Mouse (Mus musculus) hindbrain, embryonic 16.5 days (tissue): ENCODE measurements around the gene Gsk3a. TPM values are rescaled to one million over a fixed set of nuclear protein-coding genes. Genes with fewer than 3 reads are reported as not detected.
A peak's percentile ranks its signal among the peaks of the same experiment; 100 is the strongest.

ENCODE experiments used
- ATAC-seq: fragments of 200-750 bp; cut with Nextera tagmentation; 2 replicates; pipeline ENCODE4 v1.8.0; 2017; ENCODE audit warnings: moderate TSS enrichment, moderate library complexity
- H3K27ac ChIP-seq: fragments of 300-500 bp; sonication (generic); 2 replicates; pipeline ENCODE4 v1.5.1; 2014; ENCODE audit warnings: low read depth, mild to moderate bottlenecking, control low read depth, low read length, moderate library complexity
- H3K27me3 ChIP-seq: fragments of 300-500 bp; sonication (generic); replicated peaks from 2 replicates; pipeline ENCODE4 v1.6.1; 2014; ENCODE audit warnings: low read length; ENCODE audit not compliant: control insufficient read depth, insufficient read depth
- H3K36me3 ChIP-seq: fragments of 300-500 bp; sonication (generic); 2 replicates; pipeline ENCODE4 v1.6.1; 2014; ENCODE audit warnings: mild to moderate bottlenecking, low read length, moderate library complexity, mixed read lengths; ENCODE audit not compliant: control insufficient read depth, insufficient read depth
- H3K4me1 ChIP-seq: fragments of 300-500 bp; sonication (generic); 2 replicates; pipeline ENCODE4 v1.6.1; 2014; ENCODE audit warnings: low read depth, low read length; ENCODE audit not compliant: control insufficient read depth, insufficient read depth
- H3K4me2 ChIP-seq: fragments of 300-500 bp; sonication (generic); 2 replicates; pipeline ENCODE4 v1.6.1; 2014; ENCODE audit warnings: mild to moderate bottlenecking, low read length, control low read depth, moderate library complexity
- H3K4me3 ChIP-seq: fragments of 300-500 bp; sonication (generic); 2 replicates; pipeline ENCODE4 v1.5.1; 2014; ENCODE audit warnings: mild to moderate bottlenecking, low read length, control low read depth, moderate library complexity
- H3K9ac ChIP-seq: fragments of 300-500 bp; sonication (generic); 2 replicates; pipeline ENCODE4 v1.6.1; 2014; ENCODE audit warnings: low read depth, mild to moderate bottlenecking, control low read depth, low read length, moderate library complexity
- H3K9me3 ChIP-seq: fragments of 300-500 bp; sonication (generic); 2 replicates; pipeline ENCODE4 v1.6.1; 2014; ENCODE audit warnings: mild to moderate bottlenecking, low read length, moderate library complexity; ENCODE audit not compliant: control insufficient read depth
- WGBS: fragments of 180-500 bp; shearing (Covaris S2); extraction: QIAGEN DNeasy Blood & Tissue Kit; methylation state at CpG from one replicate; pipeline ENCODE4 v1.1.7; 2014; 5-methylcytosine and 5-hydroxymethylcytosine counted together
- polyA plus RNA-seq: library from polyadenylated mRNA; unstranded; fragments of >200 nt; fragmentation: Nextera tagmentation; extraction: Ambion mirVana; gene quantifications from 2 replicates; pipeline ENCODE4 v1.2.1, GENCODE M21; 2015

The Gsk3a gene
- polyA plus RNA-seq, 1 experiment from 2014 or later: 13.0 TPM

DNA sequence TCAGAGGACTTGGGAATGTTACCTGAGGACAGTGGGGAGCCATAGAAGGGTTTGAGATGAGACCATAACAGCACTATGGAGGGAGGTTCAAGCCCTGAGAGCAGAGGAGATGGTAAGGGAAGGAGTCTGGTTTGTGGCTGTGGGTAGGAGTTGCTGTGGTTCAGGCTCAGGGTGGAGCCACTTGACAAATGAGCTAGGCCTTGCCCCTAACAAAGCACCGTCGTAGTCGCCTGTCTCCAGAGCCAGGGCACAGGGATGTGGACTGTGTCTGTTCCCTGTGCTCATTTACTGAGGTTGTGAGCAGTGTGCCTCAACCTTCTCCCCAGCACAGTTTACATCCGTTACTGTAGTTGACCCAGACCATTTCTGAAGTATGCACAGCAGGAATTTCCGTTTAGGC lies 36.9 kb upstream of the Gsk3a start:
- Histone ChIP-seq H3K4me3 (no peak overlapping the region), H3K9me3 (no peaks in the 10 kb centered on the region), H3K27ac (no peak overlapping the region), H3K27me3 (no peaks in the 10 kb centered on the region), H3K4me2 (no peak overlapping the region), H3K36me3 (peaks cover 22% of the 10 kb centered on the region; the same call in 1 of the 2 replicates), H3K4me1 (peaks cover 32% of the 10 kb centered on the region), H3K9ac (no peak overlapping the region)
- 53% methylated on average over 5 of the region's 5 CpGs for WGBS
- ATAC-seq: no peak

DNA sequence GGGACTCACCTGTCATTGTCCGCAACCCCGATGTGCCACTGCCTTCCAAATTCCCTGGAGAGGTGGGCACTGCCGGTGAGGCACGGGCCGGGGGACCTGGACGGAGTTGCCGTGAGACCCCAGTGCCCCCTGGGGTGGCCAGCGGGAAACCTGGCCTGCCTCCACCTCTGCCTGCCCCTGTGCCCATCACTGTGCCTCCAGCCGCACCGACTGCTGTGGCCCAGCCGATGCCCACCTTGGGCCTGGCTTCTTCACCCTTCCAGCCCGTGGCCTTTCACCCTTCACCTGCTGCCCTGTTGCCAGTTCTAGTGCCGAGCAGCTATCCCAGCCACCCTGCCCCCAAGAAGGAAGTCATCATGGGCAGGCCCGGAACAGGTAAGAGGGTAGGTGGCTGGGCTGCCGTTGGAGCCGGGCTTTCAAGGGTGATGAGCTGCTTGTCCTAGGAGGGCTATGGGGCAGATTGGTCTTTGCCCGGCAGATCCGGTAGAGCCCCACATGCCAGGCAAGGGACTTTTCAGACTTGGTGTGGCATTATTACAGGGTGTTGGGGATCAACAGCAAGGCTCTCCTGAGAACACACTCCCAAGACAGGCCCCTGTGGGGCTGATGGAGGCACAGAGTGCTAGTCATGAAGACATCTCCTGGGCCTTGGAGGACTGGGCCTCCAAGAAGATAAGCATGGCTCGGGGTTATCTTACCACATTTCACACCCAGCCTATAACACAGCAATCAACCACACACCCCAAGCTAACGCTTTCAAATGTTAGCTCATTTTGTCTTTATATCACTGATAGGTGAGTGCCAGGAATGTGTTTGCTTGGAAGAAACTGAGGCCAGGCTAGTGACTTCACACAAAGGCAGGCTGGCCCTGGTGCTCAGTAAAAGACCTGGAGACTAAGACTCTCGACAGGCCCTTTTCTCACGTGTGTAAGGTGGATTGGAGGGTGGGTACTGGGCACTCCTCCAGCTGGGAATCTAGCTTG lies 35.9 kb upstream of the Gsk3a start:
- no peak for ATAC-seq
- no peaks in the 10 kb centered on the region for H3K9me3 ChIP-seq
- H3K9ac ChIP-seq: peak overlapping the region; percentile 11
- H3K36me3 ChIP-seq: peaks cover 22% of the 10 kb centered on the region; the same call in 1 of the 2 replicates
- 89% methylated on average over 22 of the region's 22 CpGs for WGBS
- no peak overlapping the region for H3K4me2 ChIP-seq
- no peaks in the 10 kb centered on the region for H3K27me3 ChIP-seq
- no peak overlapping the region for H3K4me3 ChIP-seq
- no peak overlapping the region for H3K27ac ChIP-seq
- peaks cover 36% of the 10 kb centered on the region for H3K4me1 ChIP-seq

DNA sequence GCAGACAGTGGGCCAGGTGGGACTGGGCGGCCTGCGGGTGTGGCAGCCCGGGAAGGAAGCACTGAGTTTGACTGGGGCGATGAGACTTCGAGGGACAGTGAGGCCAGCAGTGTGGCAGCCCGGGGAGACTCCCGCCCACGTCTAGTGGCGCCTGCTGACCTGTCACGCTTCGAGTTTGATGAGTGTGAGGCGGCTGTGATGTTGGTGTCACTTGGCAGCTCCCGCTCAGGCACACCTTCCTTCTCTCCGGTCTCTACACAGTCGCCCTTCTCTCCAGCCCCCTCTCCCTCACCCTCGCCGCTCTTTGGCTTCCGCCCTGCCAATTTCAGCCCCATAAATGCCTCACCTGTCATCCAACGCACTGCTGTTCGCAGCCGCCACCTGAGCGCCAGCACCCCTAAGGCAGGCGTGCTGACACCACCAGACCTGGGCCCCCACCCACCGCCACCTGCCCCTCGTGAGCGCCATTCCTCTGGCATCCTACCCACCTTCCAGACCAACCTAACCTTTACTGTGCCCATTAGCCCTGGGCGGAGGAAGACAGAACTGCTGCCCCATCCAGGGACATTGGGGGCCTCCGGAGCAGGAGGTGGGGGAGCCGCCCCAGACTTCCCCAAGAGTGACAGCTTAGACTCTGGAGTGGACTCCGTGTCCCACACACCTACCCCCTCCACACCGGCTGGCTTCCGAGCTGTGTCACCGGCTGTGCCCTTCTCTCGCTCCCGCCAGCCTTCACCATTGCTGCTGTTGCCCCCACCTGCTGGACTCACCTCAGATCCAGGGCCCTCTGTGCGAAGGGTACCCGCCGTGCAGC lies 35.0 kb upstream of the Gsk3a start:
- 89% methylated on average over 38 of the region's 38 CpGs for WGBS
- no peak overlapping the region for H3K4me3 ChIP-seq
- H3K9ac ChIP-seq: no peak overlapping the region
- peaks cover 22% of the 10 kb centered on the region; the same call in 1 of the 2 replicates for H3K36me3 ChIP-seq
- no peak overlapping the region for H3K4me2 ChIP-seq
- no peak for ATAC-seq
- H3K9me3 ChIP-seq: no peaks in the 10 kb centered on the region
- H3K27me3 ChIP-seq: no peaks in the 10 kb centered on the region
- peaks cover 32% of the 10 kb centered on the region for H3K4me1 ChIP-seq
- no peak overlapping the region for H3K27ac ChIP-seq

DNA sequence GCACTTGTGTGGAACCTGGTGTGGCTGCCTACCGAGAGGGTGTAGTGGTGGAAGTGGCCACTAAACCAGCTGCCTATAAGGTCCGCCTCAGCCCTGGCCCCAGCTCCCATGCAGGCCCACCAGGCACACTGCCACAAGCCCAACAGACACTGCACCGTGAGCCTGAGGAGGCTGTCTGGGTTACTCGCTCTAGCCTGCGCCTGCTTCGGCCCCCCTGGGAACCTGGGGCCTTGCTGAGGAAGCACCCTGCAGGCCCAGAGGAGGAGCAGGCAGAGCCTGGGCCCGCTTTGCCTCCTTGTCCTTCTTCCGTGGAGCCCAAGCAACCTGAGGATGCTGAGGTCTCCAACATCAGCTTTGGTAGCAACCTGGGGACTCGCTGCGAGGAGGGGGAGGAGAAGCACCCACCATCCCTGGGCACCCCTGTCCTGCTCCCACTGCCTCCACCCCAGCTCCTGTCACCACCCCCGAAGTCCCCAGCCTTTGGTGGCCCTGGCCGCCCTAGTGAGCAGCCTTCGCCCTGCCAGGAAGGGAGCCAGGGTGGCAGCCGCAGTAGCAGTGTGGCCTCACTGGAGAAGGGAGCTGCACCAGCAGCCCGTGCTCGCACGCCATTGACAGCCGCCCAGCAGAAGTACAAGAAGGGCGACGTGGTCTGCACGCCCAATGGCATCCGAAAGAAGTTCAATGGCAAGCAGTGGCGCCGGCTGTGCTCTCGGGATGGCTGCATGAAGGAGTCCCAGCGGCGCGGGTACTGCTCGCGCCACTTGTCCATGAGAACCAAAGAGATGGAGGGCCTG lies 34.2 kb upstream of the Gsk3a start:
- Histone ChIP-seq H3K9me3 (no peaks in the 10 kb centered on the region), H3K9ac (no peak overlapping the region), H3K4me1 (peaks cover 30% of the 10 kb centered on the region), H3K4me3 (no peak overlapping the region), H3K27me3 (no peaks in the 10 kb centered on the region), H3K36me3 (peaks cover 22% of the 10 kb centered on the region; the same call in 1 of the 2 replicates), H3K27ac (no peak overlapping the region), H3K4me2 (no peak overlapping the region)
- 87% methylated on average over 30 of the region's 30 CpGs for WGBS
- no peak for ATAC-seq

DNA sequence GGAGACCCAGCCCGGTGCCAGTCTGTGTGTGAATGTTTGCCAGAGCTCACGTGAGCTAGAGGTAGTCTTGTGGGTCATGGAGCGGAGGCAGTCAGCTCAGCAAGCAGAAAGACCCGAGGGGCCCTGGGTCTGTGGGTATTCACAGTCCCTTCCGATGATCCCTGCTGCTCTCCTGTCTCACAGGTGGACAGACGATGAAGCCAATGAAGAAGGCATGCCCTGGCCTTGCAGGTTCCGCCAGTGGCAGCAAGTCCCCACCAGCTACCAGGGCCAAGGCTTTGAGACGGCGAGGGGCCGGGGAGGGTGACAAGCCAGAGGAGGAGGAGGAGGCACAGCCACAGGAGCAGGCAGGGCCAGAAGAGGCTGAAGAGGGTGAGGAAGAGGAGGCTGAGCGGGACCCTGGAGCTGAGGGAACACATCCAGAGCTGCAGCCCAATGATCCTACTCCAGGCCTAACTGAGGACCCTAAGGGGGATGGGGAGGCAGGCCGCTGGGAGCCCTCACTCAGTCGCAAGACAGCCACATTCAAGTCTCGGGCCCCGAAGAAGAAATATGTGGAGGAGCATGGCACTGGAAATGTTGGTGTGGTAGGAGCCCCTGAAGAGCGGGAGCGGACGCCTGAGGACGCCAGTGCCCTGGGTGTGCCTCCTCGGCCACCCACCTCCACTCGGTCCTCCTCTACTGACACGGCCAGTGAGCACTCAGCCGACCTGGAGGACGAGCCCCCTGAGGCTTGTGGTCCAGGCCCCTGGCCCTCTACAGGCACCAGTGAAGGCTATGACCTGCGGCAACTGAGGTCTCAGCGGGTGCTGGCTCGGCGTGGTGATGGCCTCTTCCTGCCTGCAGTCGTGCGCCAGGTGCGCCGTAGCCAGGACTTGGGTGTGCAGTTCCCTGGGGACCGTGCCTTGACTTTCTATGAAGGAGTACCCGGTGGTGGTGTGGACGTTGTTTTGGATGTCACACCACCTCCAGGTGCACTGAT lies 33.3 kb upstream of the Gsk3a start:
- ATAC-seq: no peak
- no peak overlapping the region for H3K9ac ChIP-seq

DNA sequence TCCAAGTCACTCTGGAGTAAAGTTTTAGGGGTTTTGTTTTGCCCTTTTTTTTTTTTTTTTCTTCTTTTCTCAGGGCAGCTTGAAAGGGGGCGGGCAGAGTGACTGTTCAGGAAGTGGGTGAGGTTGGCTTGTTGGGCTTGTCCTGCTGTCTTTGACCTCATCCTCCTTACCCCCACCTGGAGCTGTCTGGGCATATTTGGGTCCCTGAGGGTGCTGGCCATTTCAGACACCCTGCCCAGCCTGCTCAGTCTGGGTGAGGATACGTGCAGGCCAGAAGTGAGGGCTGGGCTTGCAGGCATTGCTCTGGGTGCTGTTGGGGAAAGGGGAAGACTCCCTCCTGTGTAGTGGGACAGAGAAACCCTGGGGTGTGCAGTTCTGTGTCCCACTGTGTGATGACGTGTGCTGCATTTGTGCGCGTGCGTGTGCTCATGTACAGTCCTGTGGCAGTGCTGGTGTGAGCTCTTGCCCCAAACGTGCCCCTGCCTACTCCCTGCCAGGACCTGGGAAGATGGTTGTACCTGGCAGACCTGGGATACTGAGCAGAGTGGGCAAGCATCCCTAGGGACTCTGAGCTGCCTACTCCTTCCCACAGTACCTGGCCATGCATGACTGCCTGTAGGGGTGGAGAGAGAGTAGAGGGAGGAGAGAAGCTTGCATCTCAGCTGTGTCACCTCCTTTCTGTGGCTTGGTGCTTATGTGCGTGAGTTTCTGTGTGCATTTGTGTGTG lies 32.1 kb upstream of the Gsk3a start:
- H3K4me1 ChIP-seq: peaks cover 25% of the 10 kb centered on the region
- no peaks in the 10 kb centered on the region for H3K9me3 ChIP-seq
- peak overlapping the region; percentile 43; the same call in 1 of the 2 replicates for H3K9ac ChIP-seq
- peak overlapping the region; percentile 68 for H3K4me2 ChIP-seq
- peak overlapping the region; percentile 9; the same call in 1 of the 2 replicates for H3K4me3 ChIP-seq
- H3K36me3 ChIP-seq: peaks cover 22% of the 10 kb centered on the region; the same call in 1 of the 2 replicates
- no peak overlapping the region for H3K27ac ChIP-seq
- no peak for ATAC-seq
- WGBS: 80% methylated on average over 8 of the region's 8 CpGs
- H3K27me3 ChIP-seq: no peaks in the 10 kb centered on the region; the same call in 1 of the 2 replicates

More for the DNA sequence above, 33.3 kb upstream of the Gsk3a start:
- Histone ChIP-seq H3K4me2 (no peak overlapping the region), H3K9me3 (no peaks in the 10 kb centered on the region), H3K27me3 (no peaks in the 10 kb centered on the region), H3K4me3 (no peak overlapping the region), H3K36me3 (peaks cover 22% of the 10 kb centered on the region; the same call in 1 of the 2 replicates), H3K4me1 (peaks cover 30% of the 10 kb centered on the region), H3K27ac (no peak overlapping the region)
- WGBS: 90% methylated on average over 35 of the region's 35 CpGs

DNA sequence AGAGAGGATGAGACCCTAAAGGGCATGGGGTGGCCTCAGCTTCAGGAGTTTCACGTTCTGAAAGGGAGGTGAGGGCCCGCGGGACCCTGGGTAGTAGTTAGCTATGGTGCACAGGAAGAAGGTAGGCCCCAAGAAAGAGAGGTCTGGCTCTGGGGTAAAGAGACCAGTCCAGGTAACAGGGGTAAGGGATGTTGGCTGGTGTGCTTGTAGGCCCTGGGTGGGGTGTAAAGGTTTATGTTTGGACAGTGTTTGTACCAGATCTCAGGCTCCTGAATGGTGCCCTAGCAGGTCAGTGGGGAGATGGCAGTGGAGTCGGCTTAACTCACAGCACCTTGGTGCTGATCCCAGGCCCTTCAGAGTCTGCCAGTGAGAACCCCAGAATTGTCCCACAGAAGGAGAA lies 31.4 kb upstream of the Gsk3a start:
- Histone ChIP-seq H3K4me1 (peaks cover 24% of the 10 kb centered on the region), H3K36me3 (peaks cover 22% of the 10 kb centered on the region; the same call in 1 of the 2 replicates), H3K4me3 (peak overlapping the region; percentile 83), H3K27me3 (no peaks in the 10 kb centered on the region; the same call in none of the 2 replicates), H3K9me3 (no peaks in the 10 kb centered on the region), H3K27ac (peak overlapping the region; percentile 54; the same call in 1 of the 2 replicates), H3K4me2 (peak overlapping the region; percentile 68), H3K9ac (peak overlapping the region; percentile 92)
- 46% methylated on average over 4 of the region's 4 CpGs for WGBS
- no peak for ATAC-seq
